19 mouse cellular contexts compared by ENCODE assay signal in the genomic region with DNA sequence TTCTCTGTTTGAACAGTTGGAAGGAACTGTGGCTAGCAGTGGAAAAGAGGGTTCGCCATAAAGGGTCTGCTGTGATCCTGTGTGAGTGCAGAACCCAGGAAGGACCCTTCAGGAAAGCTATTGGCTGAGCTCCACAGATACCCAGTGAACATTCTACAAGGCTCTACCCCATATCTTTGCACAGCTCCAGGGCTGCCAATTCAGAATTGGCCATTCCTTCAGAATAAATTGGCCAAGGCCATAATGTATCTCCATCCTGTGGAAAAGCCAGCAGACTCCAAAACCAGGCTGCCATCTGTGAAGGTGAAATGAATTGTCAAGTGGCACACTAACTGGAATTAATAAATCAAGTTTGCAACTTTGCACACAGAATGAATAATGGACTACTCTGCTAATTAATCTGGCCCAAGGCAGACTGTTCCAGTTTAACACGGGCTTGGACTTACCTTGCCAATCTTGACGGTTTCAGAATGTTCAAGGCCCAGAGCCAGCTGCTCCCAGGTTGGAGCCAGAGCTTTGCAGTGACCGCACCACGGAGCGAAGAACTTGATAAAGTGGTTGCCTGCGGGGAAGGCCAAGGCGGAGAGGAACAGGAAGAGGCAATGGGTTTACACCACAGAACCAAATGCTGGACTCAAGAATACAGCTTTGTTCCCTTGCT. TPM values are rescaled to one million over a fixed set of nuclear protein-coding genes. Genes with fewer than 3 reads are reported as not detected.
DNase-seq lines count a peak whose midpoint lies in the region; ATAC-seq and TF ChIP-seq lines count a peak whose summit lies in the region.
"Had no signal": no experiment of that assay in that cellular context is flagged by ENCODE, and none has a peak within 500 bp of the region (broad histone marks: within the 10 kb centered on the region; RNA-seq: fewer than 3 reads in every experiment).

No protein-coding gene starts in this region.

- H3K4me3 ChIP-seq in forebrain, postnatal 0 days (ENCODE audit: low read depth, low read length): no peak overlapping the region
- no peak overlapping the region for H3K4me3 ChIP-seq in forebrain, embryonic 14.5 days (ENCODE audit: low read depth, low read length)
- H3K4me3 ChIP-seq in kidney, adult 2 months (ENCODE audit: insufficient read depth, low read depth, low read length): no peak overlapping the region
- H3K4me3 ChIP-seq in heart, embryonic 13.5 days: no peak overlapping the region
- H3K4me3 ChIP-seq: embryonic facial prominence, embryonic 12.5 days had no signal

- 73% methylated on average over 8 of the region's 8 CpGs for WGBS in forebrain, postnatal 0 days
- 86% methylated on average over 8 of the region's 8 CpGs for WGBS in forebrain, embryonic 14.5 days
- WGBS in kidney, adult 2 months: 60% methylated on average over 8 of the region's 8 CpGs
- WGBS in heart, embryonic 13.5 days: 86% methylated on average over 8 of the region's 8 CpGs

- no peaks in the 10 kb centered on the region for H3K4me1 ChIP-seq in forebrain, postnatal 0 days (ENCODE audit: insufficient read depth)
- H3K4me1 ChIP-seq in forebrain, embryonic 14.5 days (ENCODE audit: control insufficient read depth, insufficient read depth, low read length): no peaks in the 10 kb centered on the region
- no peaks in the 10 kb centered on the region; the same call in 1 of the 2 replicates for H3K4me1 ChIP-seq in kidney, adult 2 months (ENCODE audit: control insufficient read depth, insufficient read depth, low read length)
- H3K4me1 ChIP-seq in heart, embryonic 13.5 days: peaks cover 7% of the 10 kb centered on the region
- H3K4me1 ChIP-seq: embryonic facial prominence, embryonic 12.5 days had no signal

- H3K9me3 ChIP-seq in forebrain, postnatal 0 days (ENCODE audit: low read length): no peaks in the 10 kb centered on the region
- H3K9me3 ChIP-seq in forebrain, embryonic 14.5 days (replicated peaks; ENCODE audit: control insufficient read depth, low read length): no peaks in the 10 kb centered on the region
- no peaks in the 10 kb centered on the region for H3K9me3 ChIP-seq in heart, embryonic 13.5 days
- H3K9me3 ChIP-seq: embryonic facial prominence, embryonic 12.5 days had no signal

- H3K27me3 ChIP-seq in forebrain, postnatal 0 days (ENCODE audit: insufficient read depth, low read length): no peaks in the 10 kb centered on the region
- no peaks in the 10 kb centered on the region for H3K27me3 ChIP-seq in forebrain, embryonic 14.5 days (replicated peaks; ENCODE audit: control insufficient read depth, insufficient read depth, low read length)
- H3K27me3 ChIP-seq in kidney, adult 2 months (replicated peaks; ENCODE audit: control insufficient read depth, insufficient read depth, low read length): no peaks in the 10 kb centered on the region
- H3K27me3 ChIP-seq in heart, embryonic 13.5 days (replicated peaks): no peaks in the 10 kb centered on the region
- H3K27me3 ChIP-seq: embryonic facial prominence, embryonic 12.5 days; Patski had no signal

- TF ChIP-seq POLR2A in kidney, adult 2 months (IDR thresholded peaks at IDR 0.05; ENCODE audit: low read depth, low read length): no peak
- TF ChIP-seq POLR2A in brain, embryonic 14.5 days (IDR thresholded peaks at IDR 0.05; ENCODE audit: borderline replicate concordance, extremely low read depth, insufficient read depth, insufficient read length, poor library complexity, severe bottlenecking): no peak

- no peak overlapping the region for H3K4me2 ChIP-seq in forebrain, postnatal 0 days (ENCODE audit: low read depth)
- no peak overlapping the region for H3K4me2 ChIP-seq in forebrain, embryonic 14.5 days (ENCODE audit: low read length)
- no peak overlapping the region for H3K4me2 ChIP-seq in heart, embryonic 13.5 days
- H3K4me2 ChIP-seq: embryonic facial prominence, embryonic 12.5 days had no signal

- ATAC-seq in forebrain, postnatal 0 days: peak; percentile 25; the same call in 1 of the 2 replicates
- no peak for ATAC-seq in forebrain, embryonic 14.5 days
- no peak for ATAC-seq in heart, embryonic 13.5 days (ENCODE audit: extremely low read depth, insufficient number of reproducible peaks, low FRiP score, low TSS enrichment)
- ATAC-seq: activated CD4-positive, CD25-positive, alpha-beta regulatory T cell, adult 4 months; hindbrain, postnatal 0 days; Patski had no signal

- peaks cover 43% of the 10 kb centered on the region for H3K36me3 ChIP-seq in forebrain, postnatal 0 days (ENCODE audit: insufficient read depth)
- H3K36me3 ChIP-seq in forebrain, embryonic 14.5 days (ENCODE audit: control insufficient read depth, insufficient read depth, low read length): peaks cover 40% of the 10 kb centered on the region
- no peaks in the 10 kb centered on the region; the same call in 1 of the 2 replicates for H3K36me3 ChIP-seq in kidney, adult 2 months (ENCODE audit: control insufficient read depth, insufficient read depth, low read length)
- H3K36me3 ChIP-seq in heart, embryonic 13.5 days: peaks cover 97% of the 10 kb centered on the region

- H3K9ac ChIP-seq in forebrain, postnatal 0 days: no peak overlapping the region
- no peak overlapping the region for H3K9ac ChIP-seq in forebrain, embryonic 14.5 days (ENCODE audit: low read length)
- no peak overlapping the region for H3K9ac ChIP-seq in heart, embryonic 13.5 days
- H3K9ac ChIP-seq: embryonic facial prominence, embryonic 12.5 days had no signal

- DNase-seq in forebrain, postnatal 0 days: peak; percentile 33
- DNase-seq in forebrain, embryonic 14.5 days (ENCODE audit: low spot score): no peak
- peak; percentile 72 for DNase-seq in kidney, adult 2 months
- DNase-seq in kidney, postnatal 4 days: no peak
- DNase-seq in brain, embryonic 14.5 days (ENCODE audit: low read depth): peak; percentile 13
- no peak for DNase-seq in right cerebral cortex, postnatal 36 days (ENCODE audit: low spot score in 2 of 2)
- DNase-seq in adrenal gland, postnatal 25 days: no peak
- DNase-seq: gastrocnemius, postnatal 25 days; layer of hippocampus, postnatal 36 days; lung, adult 18-20 months; lung, postnatal 36 days; right cerebral cortex, postnatal 25 days; thymus, postnatal 25 days had no signal

- no peak for TF ChIP-seq CTCF in forebrain, postnatal 0 days (IDR thresholded peaks at IDR 0.05; ENCODE audit: low read depth)
- no peak for TF ChIP-seq CTCF in kidney, adult 2 months (conservative IDR thresholded peaks at IDR 0.05; ENCODE audit: insufficient read depth, insufficient read length, low read depth, low read length)
- no peak for TF ChIP-seq CTCF in brain, embryonic 14.5 days (IDR thresholded peaks at IDR 0.05; ENCODE audit: borderline replicate concordance, extremely low read depth, insufficient read depth, insufficient read length)

- H3K27ac ChIP-seq in forebrain, postnatal 0 days (ENCODE audit: low read depth, low read length): no peak overlapping the region
- H3K27ac ChIP-seq in forebrain, embryonic 14.5 days (ENCODE audit: low read depth, low read length): no peak overlapping the region
- no peak overlapping the region for H3K27ac ChIP-seq in kidney, adult 2 months (ENCODE audit: insufficient read depth, low read depth, low read length)
- H3K27ac ChIP-seq in heart, embryonic 13.5 days (replicated peaks): 0 out of 2 replicates have a peak overlapping the region, but pooled peaks have one; percentile 28
- H3K27ac ChIP-seq: embryonic facial prominence, embryonic 12.5 days; hindbrain, postnatal 0 days; stomach, postnatal 0 days had no signal

RNA-seq across cellular contexts. Expression of a gene that starts 18.8 kb away (rescaled TPM):
- 58.6 and 75.0 TPM in 2 replicates for total RNA-seq in forebrain, postnatal 0 days (2014; rRNA removed)
- 63.8 and 70.4 TPM in 2 replicates for polyA plus RNA-seq in forebrain, postnatal 0 days (2015; fragmentation: Nextera tagmentation; extraction: Ambion mirVana)
- 69.4 and 72.6 TPM in 2 replicates for polyA plus RNA-seq in forebrain, embryonic 14.5 days (2014; fragmentation: Nextera tagmentation; extraction: Ambion mirVana)
- 91.3 and 109 TPM in 2 replicates for polyA plus RNA-seq in kidney, adult 2 months (2012; rRNA removed)
- 35.7 and 59.6 TPM in 2 replicates for polyA plus RNA-seq in brain, embryonic 14.5 days (2012; rRNA removed)
- 200 and 206 TPM in 2 replicates for polyA plus RNA-seq in heart, embryonic 13.5 days (2015; fragmentation: Nextera tagmentation; extraction: Ambion mirVana)
- 154 and 197 TPM in 2 replicates for total RNA-seq in adrenal gland, postnatal 25 days (2021)

Comparison
In these comparisons a context has a peak if more than half of its experiments do, and no peak if none do; other contexts are left out.
1. DNase-seq: peak in forebrain, postnatal 0 days (single experiment), kidney, adult 2 months (single experiment) and brain, embryonic 14.5 days (single experiment); none in forebrain, embryonic 14.5 days (single experiment), kidney, postnatal 4 days (0 of 2), right cerebral cortex, postnatal 36 days (0 of 2) and adrenal gland, postnatal 25 days (single experiment).